Mouse (Mus musculus) stomach, postnatal 0 days (tissue): ENCODE data around the gene Pspn.

Source experiments
- CTCF ChIP-seq: IDR thresholded peaks from 2 replicates; pipeline ENCODE4 v1.5.1; 2016; ENCODE audit warnings: antibody characterized with exemption, low read depth, mild to moderate bottlenecking, moderate library complexity
- EP300 ChIP-seq: optimal IDR thresholded peaks from 2 replicates; pipeline ENCODE3; 2016; ENCODE audit warnings: antibody characterized with exemption

DNA sequence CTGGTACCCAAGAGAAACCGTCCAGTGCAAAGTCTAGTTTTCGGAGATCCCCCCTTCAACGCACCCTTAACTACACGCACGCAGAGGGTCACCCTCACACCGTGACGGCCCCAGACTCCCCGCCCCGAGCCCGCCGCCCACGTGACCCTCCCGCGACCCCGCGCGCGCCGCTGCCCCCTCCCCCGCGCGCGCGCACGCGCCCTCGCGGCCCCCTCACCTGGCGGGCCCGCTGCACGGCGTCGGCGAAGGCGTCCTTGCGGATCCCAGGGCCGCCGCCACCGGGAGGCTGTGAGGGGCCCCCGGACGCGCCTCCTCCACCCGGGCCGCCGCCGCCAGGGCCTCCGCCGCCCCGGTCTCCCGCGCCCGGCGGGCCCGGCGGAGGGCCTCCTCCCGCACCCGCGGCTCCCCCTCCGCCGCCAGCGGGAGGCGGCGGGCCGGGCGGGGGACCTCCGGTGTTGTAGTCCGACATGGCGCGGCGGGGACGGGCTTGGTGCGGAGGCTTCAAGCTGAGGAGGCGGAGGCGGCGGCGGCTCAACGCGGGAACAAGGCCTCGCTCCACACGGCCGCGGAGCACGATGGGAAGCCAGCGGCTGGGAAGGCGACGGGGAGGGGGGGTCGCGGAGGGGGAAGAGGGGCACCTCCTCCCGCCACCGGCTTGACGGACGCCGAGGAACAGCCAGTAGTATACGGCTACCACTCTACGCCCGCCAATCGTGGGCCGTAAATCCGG lies 31.3 kb upstream of the Pspn start, which contains the start of gene Khsrp:
- no peak for TF ChIP-seq CTCF
- no peak for TF ChIP-seq EP300
